Mouse (Mus musculus): ENCODE results near the gene Gm5426. TPM values are rescaled to one million over a fixed set of nuclear protein-coding genes. Genes with fewer than 3 reads are reported as not detected.

The Gm5426 gene
- polyA plus RNA-seq, 1 experiment from 2014 or later, result not detected

Small RNA genes within 50 kb of the gene (microRNA-seq; reads per million reads assigned to microRNA genes)
- not detected for gene Gm22913 (ENCODE audit: borderline number of aligned reads)

Other genes starting within 250 kb of the Gm5426 start
- gene Eea1, start 196.0 kb upstream of the Gm5426 start, polyA plus RNA-seq (2015; fragmentation: Nextera tagmentation; extraction: Ambion mirVana), result 6.2 and 8.0 TPM in 2 replicates